Mouse (Mus musculus): ENCODE results near the gene Gm17720. TPM values are rescaled to one million over a fixed set of nuclear protein-coding genes. Genes with fewer than 3 reads are reported as not detected.
"Not testable (repeated sequence)": the region's sequence is repeated elsewhere in the genome, so short reads cannot be mapped to it uniquely, and the experiment has no call there.

Gm17720 gene
- polyA plus RNA-seq, 1 experiment from 2014 or later: not detected

DNA sequence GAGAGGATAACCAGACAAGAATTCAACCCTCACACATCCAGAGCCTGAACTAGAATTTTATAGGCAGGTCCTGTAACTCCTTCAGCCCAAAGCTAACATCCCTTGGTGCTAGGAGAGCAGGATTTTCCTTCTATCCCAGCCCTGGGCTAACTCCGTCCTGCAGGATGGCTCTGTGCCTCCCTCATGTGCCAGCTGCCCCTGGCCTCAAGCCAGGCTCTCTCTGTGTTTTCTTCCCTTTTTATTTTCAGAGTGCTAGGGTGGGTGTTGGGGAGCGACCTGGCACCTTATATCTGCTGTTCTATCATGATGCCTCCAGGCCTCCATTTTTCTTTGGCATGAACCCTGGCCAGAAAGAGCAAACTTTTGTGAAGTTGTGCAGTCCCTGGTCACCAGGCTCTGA, 66.4 kb downstream of the Gm17720 start:
- no peaks in the 10 kb centered on the region for H3K36me3 ChIP-seq (replicated peaks)
- H3K27me3 ChIP-seq: no peaks in the 10 kb centered on the region
- H3K4me2 ChIP-seq: no peak overlapping the region
- H3K9me3 ChIP-seq: no peaks in the 10 kb centered on the region
- H3K9ac ChIP-seq: no peak overlapping the region
- no peak overlapping the region for H3K4me3 ChIP-seq (replicated peaks)
- ATAC-seq (ENCODE audit: low FRiP score): no peak
- H3K4me1 ChIP-seq: no peaks in the 10 kb centered on the region; the same call in 1 of the 2 replicates
- H3K27ac ChIP-seq: no peak overlapping the region
- WGBS: 80% methylated on average over 2 of the region's 2 CpGs

DNA sequence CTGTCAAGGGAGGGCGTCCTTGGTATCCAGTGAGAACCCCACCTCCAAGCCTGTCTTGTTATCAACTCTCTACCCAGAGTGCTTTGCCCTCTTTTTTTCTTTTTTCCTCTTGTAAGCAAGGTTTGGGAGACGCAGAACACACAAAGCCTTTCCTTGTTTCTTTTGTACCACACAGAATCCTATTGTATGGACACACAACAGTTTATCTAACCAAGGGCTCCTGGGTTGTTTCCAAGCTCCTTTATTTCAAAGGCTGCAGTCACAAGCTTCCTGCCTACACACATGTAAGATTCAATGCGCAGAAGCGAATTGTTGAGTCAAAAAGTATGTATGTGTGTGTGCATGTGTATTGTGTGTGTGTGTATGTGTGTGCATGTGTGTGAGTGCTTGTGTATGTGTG, 68.2 kb downstream of the Gm17720 start:
- H3K4me2 ChIP-seq: no peak overlapping the region
- no peaks in the 10 kb centered on the region for H3K27me3 ChIP-seq
- H3K27ac ChIP-seq: no peak overlapping the region
- no peak overlapping the region for H3K4me3 ChIP-seq (replicated peaks)
- 53% methylated on average over 4 of the region's 4 CpGs for WGBS
- no peaks in the 10 kb centered on the region for H3K9me3 ChIP-seq
- H3K9ac ChIP-seq: no peak overlapping the region
- H3K36me3 ChIP-seq (replicated peaks): no peaks in the 10 kb centered on the region
- no peaks in the 10 kb centered on the region; the same call in 1 of the 2 replicates for H3K4me1 ChIP-seq
- no peak for ATAC-seq (ENCODE audit: low FRiP score)

DNA sequence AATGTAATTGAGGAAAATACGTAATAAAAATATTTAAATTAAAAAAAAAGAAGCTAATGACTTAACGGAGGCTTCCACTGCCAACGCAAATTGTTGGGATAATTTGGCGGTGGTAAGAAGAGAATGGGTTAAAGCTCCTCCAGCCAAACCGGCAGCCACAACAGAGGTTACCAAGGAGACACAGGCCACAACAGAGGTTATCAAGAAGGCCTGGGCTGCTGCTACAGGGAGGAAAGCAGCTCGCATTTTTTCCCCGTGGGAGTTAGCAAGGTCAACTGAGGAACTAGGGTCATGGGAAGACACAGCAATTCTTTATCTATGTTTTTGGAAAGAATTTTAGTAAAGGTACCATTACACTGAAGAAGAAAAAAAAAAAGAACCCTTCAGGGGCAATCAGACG, 68.8 kb downstream of the Gm17720 start:
- not testable (repeated sequence) for H3K4me1 ChIP-seq; H3K27ac ChIP-seq; H3K4me3 ChIP-seq (replicated peaks); H3K9ac ChIP-seq; ATAC-seq (ENCODE audit: low FRiP score); H3K27me3 ChIP-seq; H3K4me2 ChIP-seq; H3K36me3 ChIP-seq (replicated peaks); H3K9me3 ChIP-seq
- 34% methylated on average over 8 of the region's 8 CpGs for WGBS

Other genes with a start within 250 kb of the Gm17720 start
- 3.1 and 3.9 TPM in 2 replicates for gene Phlpp2, start 234.2 kb downstream of the Gm17720 start, polyA plus RNA-seq (2016; fragmentation: Nextera tagmentation; extraction: Ambion mirVana)
- gene Marveld3, start 140.6 kb downstream of the Gm17720 start, polyA plus RNA-seq (2016; fragmentation: Nextera tagmentation; extraction: Ambion mirVana): 1.6 and 1.7 TPM in 2 replicates
- not detected in 2 replicates for gene Tat, start 112.3 kb downstream of the Gm17720 start, polyA plus RNA-seq (2016; fragmentation: Nextera tagmentation; extraction: Ambion mirVana)
- not detected in 2 replicates for gene Chst4, start 63.0 kb downstream of the Gm17720 start, polyA plus RNA-seq (2016; fragmentation: Nextera tagmentation; extraction: Ambion mirVana)
- gene Zfp612, start 23.0 kb downstream of the Gm17720 start, polyA plus RNA-seq (2016; fragmentation: Nextera tagmentation; extraction: Ambion mirVana): 15.2 and 17.2 TPM in 2 replicates
- not detected in 2 replicates for gene Gm21964, start 1.5 kb downstream of the Gm17720 start, polyA plus RNA-seq (2016; fragmentation: Nextera tagmentation; extraction: Ambion mirVana)
- gene Calb2, start 65.5 kb upstream of the Gm17720 start, polyA plus RNA-seq (2016; fragmentation: Nextera tagmentation; extraction: Ambion mirVana): 31.4 and 42.6 TPM in 2 replicates
- gene Cmtr2, start 112.9 kb upstream of the Gm17720 start, polyA plus RNA-seq (2016; fragmentation: Nextera tagmentation; extraction: Ambion mirVana): 12.5 and 13.8 TPM in 2 replicates
- gene Hydin, start 164.2 kb upstream of the Gm17720 start, polyA plus RNA-seq (2016; fragmentation: Nextera tagmentation; extraction: Ambion mirVana): 0.19 and 0.47 TPM in 2 replicates